Mouse (Mus musculus) Patski (cell line): ENCODE measurements around the gene Ash1l. TPM values are rescaled to one million over a fixed set of nuclear protein-coding genes. Genes with fewer than 3 reads are reported as not detected.

Source experiments
- ATAC-seq: fragments of 100-300 bp; one replicate; pipeline ENCODE4 v1.8.0; 2021
- CTCF ChIA-PET: fragments of 350-600 bp; sonication (Branson Sonifier 250); formaldehyde crosslinking; loops from one replicate; lab custom pipeline; 2022; ENCODE audit warnings: inconsistent platforms; lab: Charles Lee
- POLR2A ChIA-PET: fragments of 350-600 bp; sonication (Branson Sonifier 250); formaldehyde crosslinking; loops from one replicate; lab custom pipeline; 2022; ENCODE audit warnings: antibody characterized with exemption, inconsistent platforms; lab: Charles Lee
- DNase-seq: peaks from one replicate; pipeline ENCODE4 v3.0.0-alpha.2; 2011; ENCODE audit warnings: low read depth, low spot score
- H3K27me3 ChIP-seq: fragments of 371-371 bp; one replicate; pipeline ENCODE4 v1.5.1; 2021
- CTCF ChIP-seq: fragments of 100-300 bp; IDR thresholded peaks from one replicate; pipeline ENCODE4 v1.5.1; 2021
- in situ Hi-C: fragments of 300-500 bp; cut with MboI; formaldehyde crosslinking; loops from 3 replicates; pipeline ENCODE4 v1.11.1; 2018; ENCODE audit warnings: low pct_unique_long_range_greater_than_20kb, mixed read lengths
- polyA plus RNA-seq: library from polyadenylated mRNA; unstranded; gene quantifications from one replicate; pipeline ENCODE4 v1.2.3, GENCODE M21; 2021

Gene Ash1l
- polyA plus RNA-seq, result 38.4 TPM

GRCm38 (mm10) chr3:88950576-88951326 lies at the start of gene Ash1l, which contains the start of gene Dap3:
Gene Ash1l (plus strand): TSS chr3:88950622.
Gene Dap3 (minus strand): TSS chr3:88951181.
- POLR2A ChIA-PET, result interaction anchor here (0.6 kb wide), 1 partner anchor 14 kb away, joined by 3 read pairs; no protein-coding TSS in a partner anchor

GRCm38 (mm10) chr3:88904803-88905202 lies 45.6 kb upstream of the Ash1l start:
- DNase-seq (no peak), ATAC-seq (no peak)
- CTCF ChIA-PET, result interaction anchor here (1.0 kb wide), 1 partner anchor 17 kb away, joined by 3 read pairs; no protein-coding TSS in a partner anchor
- in situ Hi-C loops, result no loop called here
- POLR2A ChIA-PET, result no interaction called here
- TF ChIP-seq CTCF, result no peak
- H3K27me3 ChIP-seq, result no peaks in the 10 kb centered on the region

More at GRCm38 (mm10) chr3:88950576-88951326, at the start of gene Ash1l, which contains the start of gene Dap3:
- H3K27me3 ChIP-seq, result no peaks in the 10 kb centered on the region
- CTCF ChIA-PET, result interaction anchor here (1.0 kb wide), 2 partner anchors 14 kb away, joined by 3 read pairs; no protein-coding TSS in a partner anchor
- ATAC-seq, result peak; percentile 75
- in situ Hi-C loops, result no loop called here
- no peak for TF ChIP-seq CTCF
- peak; percentile 66 for DNase-seq

DNA sequence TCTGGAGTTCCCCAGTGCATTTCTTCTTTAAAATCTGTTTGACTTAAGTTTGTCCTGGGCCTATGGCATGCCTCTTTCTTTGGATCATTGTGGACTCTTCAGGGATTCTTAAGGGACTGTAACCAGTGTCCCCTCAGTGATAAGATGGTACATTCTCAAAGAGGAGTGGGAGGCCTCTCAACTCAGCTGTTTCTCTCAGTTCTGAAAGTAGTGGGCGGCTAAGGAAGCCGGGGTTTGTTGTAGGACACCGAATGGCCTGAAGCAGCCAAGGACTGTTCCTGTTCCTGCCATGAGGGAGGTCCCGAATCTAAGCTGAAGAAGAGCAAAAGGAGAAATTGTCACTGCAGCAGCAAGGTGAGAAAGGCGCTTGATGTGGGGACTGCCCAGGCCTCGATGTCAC lies 45.2 kb upstream of the Ash1l start:
- POLR2A ChIA-PET, result no interaction called here

DNA sequence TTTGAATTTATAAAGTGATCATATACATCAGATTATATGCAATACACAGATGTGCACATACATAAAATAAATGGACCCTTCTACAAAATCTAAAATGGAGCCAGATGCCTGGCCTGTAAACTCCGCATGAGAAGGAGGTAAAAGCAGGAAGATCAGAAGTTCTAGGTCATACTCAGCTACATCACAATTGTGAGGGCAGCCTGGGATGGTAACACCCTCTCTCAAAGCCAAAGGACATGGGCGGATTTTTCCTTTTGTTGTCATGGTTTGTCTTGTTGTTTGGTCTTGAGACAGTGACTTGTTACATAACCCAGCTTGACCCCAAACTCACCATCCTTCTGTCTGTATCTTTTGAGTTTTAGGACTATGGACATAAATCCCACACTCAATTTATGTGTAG lies 44.7 kb upstream of the Ash1l start:
- H3K27me3 ChIP-seq, result no peaks in the 10 kb centered on the region
- ATAC-seq, result no peak
- TF ChIP-seq CTCF, result no peak
- in situ Hi-C loops, result no loop called here
- no peak for DNase-seq
- ChIA-PET POLR2A (no interaction called here), CTCF (interaction anchor here (1.0 to 1.4 kb wide), 2 partner anchors 18 to 229 kb away, joined by 3 read pairs; no protein-coding TSS in a partner anchor)

More for the DNA sequence above, 45.2 kb upstream of the Ash1l start:
- H3K27me3 ChIP-seq, result no peaks in the 10 kb centered on the region
- DNase-seq (no peak), ATAC-seq (no peak)
- in situ Hi-C loops, result no loop called here
- TF ChIP-seq CTCF, result no peak
- CTCF ChIA-PET, result interaction anchor here (1.0 kb wide), 2 partner anchors 17 to 19 kb away, joined by 3 read pairs; no protein-coding TSS in a partner anchor

GRCm38 (mm10) chr3:88906393-88907159 lies 43.8 kb upstream of the Ash1l start:
- ATAC-seq (no peak), DNase-seq (no peak)
- ChIA-PET POLR2A (no interaction called here), CTCF (interaction anchor here (1.0 to 1.4 kb wide), 2 partner anchors 17 to 230 kb away, joined by 3 read pairs; no protein-coding TSS in a partner anchor)
- no peaks in the 10 kb centered on the region for H3K27me3 ChIP-seq
- TF ChIP-seq CTCF, result no peak
- in situ Hi-C loops, result no loop called here

GRCm38 (mm10) chr3:88912585-88912984 lies 37.8 kb upstream of the Ash1l start:
- DNase-seq (no peak), ATAC-seq (no peak)
- no peaks in the 10 kb centered on the region for H3K27me3 ChIP-seq
- in situ Hi-C loops, result no loop called here
- POLR2A ChIA-PET, result interaction anchor here (0.6 to 1.3 kb wide), 2 partner anchors 157 to 957 kb away, joined by 3 read pairs; no protein-coding TSS in a partner anchor
- TF ChIP-seq CTCF, result no peak
- CTCF ChIA-PET, result interaction anchor here (2.9 kb wide), 1 partner anchor 9 kb away, joined by 9 read pairs; no protein-coding TSS in a partner anchor

DNA sequence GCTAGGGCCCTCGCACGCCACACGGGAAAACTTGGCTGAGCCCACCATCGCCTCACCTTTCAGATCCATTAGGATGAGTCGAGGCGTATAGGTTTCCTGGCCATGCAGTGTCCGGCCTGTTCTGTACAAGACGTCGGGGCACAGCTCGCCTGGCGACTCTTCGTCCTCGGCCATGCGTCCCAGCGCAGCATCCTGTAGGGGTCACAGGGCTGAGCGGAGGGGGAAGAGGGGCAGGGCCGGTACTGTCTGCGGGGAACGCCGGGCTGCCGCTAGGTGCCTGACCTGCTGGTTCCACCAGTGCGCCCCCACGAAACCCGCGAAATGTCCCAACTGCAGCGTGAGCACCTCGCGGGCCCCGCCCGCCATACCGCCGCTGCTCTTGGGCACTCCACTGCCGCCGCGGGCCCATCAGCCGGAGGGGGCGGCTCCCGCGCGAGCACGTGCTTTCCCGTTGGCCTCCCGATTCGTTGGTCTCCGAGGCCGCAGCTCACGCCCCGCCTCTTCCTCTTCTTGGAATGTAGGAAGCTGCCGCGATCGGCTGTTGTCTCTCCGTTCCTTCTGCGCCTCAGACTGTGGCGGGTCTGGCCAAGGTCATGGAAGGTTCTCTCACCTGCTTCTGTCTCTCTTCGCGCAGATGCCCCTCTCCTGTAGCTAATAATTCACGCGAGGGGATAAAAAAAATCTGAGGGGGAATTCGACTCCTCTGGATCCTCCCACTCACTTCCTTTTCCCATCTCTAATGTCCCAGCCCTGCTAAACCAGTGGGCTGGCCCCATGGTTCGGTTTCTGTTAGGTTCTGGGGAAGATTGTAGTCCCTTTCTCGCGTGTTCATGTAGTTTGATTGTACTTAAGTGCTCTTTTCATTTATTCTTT lies 36.7 kb upstream of the Ash1l start, which contains the start of gene Msto1:
Msto1 (minus strand) TSS at position 489 of the 873 bp plus-strand sequence.
- TF ChIP-seq CTCF, result no peak
- H3K27me3 ChIP-seq, result no peaks in the 10 kb centered on the region
- in situ Hi-C loops, result no loop called here
- ATAC-seq (peak; percentile 94), DNase-seq (peak; percentile 54)
- ChIA-PET CTCF (interaction anchor here (1.3 to 2.9 kb wide), 2 partner anchors 8 to 12 kb away, joined by 3 to 9 read pairs; no protein-coding TSS in a partner anchor), POLR2A (interaction anchor here (0.8 to 1.5 kb wide), 2 partner anchors 21 to 36 kb away, joined by 3 read pairs; no protein-coding TSS in a partner anchor)

- peak; percentile 3 for ATAC-seq
- H3K27me3 ChIP-seq, result no peaks in the 10 kb centered on the region
- no peak for DNase-seq
- ChIA-PET CTCF (interaction anchor here (1.3 kb wide), 1 partner anchor 12 kb away, joined by 3 read pairs; no protein-coding TSS in a partner anchor), POLR2A (interaction anchor here (0.8 to 1.5 kb wide), 2 partner anchors 21 to 35 kb away, joined by 3 read pairs; no protein-coding TSS in a partner anchor)
- in situ Hi-C loops, result no loop called here
- no peak for TF ChIP-seq CTCF
Observed at GRCm38 (mm10) chr3:88914384-88914810, 36.0 kb upstream of the Ash1l start.

DNA sequence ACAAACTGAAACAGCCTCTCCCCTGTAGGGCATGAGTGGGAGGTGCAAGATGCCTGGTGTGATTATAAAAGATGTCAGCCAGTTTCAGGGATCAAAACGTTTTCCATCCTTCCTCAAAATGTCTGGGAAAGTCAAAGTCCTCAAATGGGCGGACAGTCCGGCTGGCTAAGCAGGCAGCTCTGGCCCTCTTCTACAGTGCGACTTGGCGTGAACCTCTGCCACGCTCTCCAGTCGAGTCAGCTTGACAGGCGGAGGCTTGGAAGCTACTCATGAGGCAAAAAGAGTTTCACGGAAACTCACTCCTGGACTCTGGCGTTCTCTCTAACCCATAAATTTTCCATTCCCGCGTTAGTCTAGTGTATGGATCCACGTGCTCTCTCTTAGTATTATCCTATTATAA lies 31.4 kb upstream of the Ash1l start:
- ChIA-PET CTCF (interaction anchor here (1.1 to 1.5 kb wide), 2 partner anchors 12 to 60 kb away, joined by 3 read pairs; no protein-coding TSS in a partner anchor), POLR2A (interaction anchor here (0.7 kb wide), 1 partner anchor 203 kb away, joined by 6 read pairs; no protein-coding TSS in a partner anchor)
- DNase-seq (no peak), ATAC-seq (no peak)
- in situ Hi-C loops, result no loop called here
- no peak for TF ChIP-seq CTCF
- H3K27me3 ChIP-seq, result no peaks in the 10 kb centered on the region
